Mouse (Mus musculus): ENCODE results near the gene Ankrd65. TPM values are rescaled to one million over a fixed set of nuclear protein-coding genes. Genes with fewer than 3 reads are reported as not detected.

The Ankrd65 gene
- polyA plus RNA-seq, 1 experiment = not detected

- Histone ChIP-seq H3K36me3 (ENCODE audit: control insufficient read depth, insufficient read depth) (peaks cover 7% of the 10 kb centered on the region), H3K4me3 (peak within 1 kb of the TSS; percentile 70), H3K27me3 (ENCODE audit: control insufficient read depth, insufficient read depth, insufficient read length) (no peaks in the 10 kb centered on the region), H3K79me2 (ENCODE audit: control insufficient read depth, insufficient read depth) (peaks cover 42% of the 10 kb centered on the region), H3ac (ENCODE audit: control insufficient read depth, insufficient read length) (peak within 1 kb of the TSS; percentile 76), H3K4me2 (ENCODE audit: low read depth) (peak within 1 kb of the TSS; percentile 90)
- TF ChIP-seq USF1 (IDR thresholded peaks at IDR 0.05; ENCODE audit: low read depth) = no peak
- peak; percentile 96 for TF ChIP-seq POLR2A (IDR thresholded peaks at IDR 0.05; ENCODE audit: insufficient read length, low read depth)
- peak; percentile 33 for TF ChIP-seq MAX (IDR thresholded peaks at IDR 0.05; ENCODE audit: low read depth)
- TF ChIP-seq POLR2AphosphoS2 (IDR thresholded peaks at IDR 0.05; ENCODE audit: insufficient read length, low read depth) = peak; percentile 96
- TF ChIP-seq SRF (IDR thresholded peaks at IDR 0.05; ENCODE audit: control insufficient read depth, insufficient read length, low read depth) = peak; percentile 30
- peak in 1 of 3 experiments; percentile 8 for TF ChIP-seq MYOG (IDR thresholded peaks at IDR 0.05; ENCODE audit: control insufficient read depth in 1 of 3, insufficient read depth in 1 of 3, insufficient read length in 2 of 3, low read depth in 2 of 3)
- TF ChIP-seq E2F4 (IDR thresholded peaks at IDR 0.05; ENCODE audit: insufficient read depth) = no peak
- TF ChIP-seq CEBPB (IDR thresholded peaks at IDR 0.05; ENCODE audit: insufficient read depth, poor library complexity, severe bottlenecking) = no peak
- no peak for TF ChIP-seq REST (IDR thresholded peaks at IDR 0.05; ENCODE audit: insufficient read depth, insufficient read length)
These were observed 29.5 kb upstream of the Ankrd65 start, which contains the start of gene Atad3a for GRCm38 (mm10) chr4:155760613-155761355. TSS of gene Atad3a (minus strand) at chr4:155761093.

- TF ChIP-seq TCF3 (IDR thresholded peaks at IDR 0.05; ENCODE audit: insufficient read length, low read depth) (no peak), SRF (IDR thresholded peaks at IDR 0.05; ENCODE audit: control insufficient read depth, insufficient read length, low read depth) (no peak), POLR2AphosphoS2 (IDR thresholded peaks at IDR 0.05; ENCODE audit: insufficient read length, low read depth) (no peak)
- H3ac ChIP-seq (ENCODE audit: control insufficient read depth, insufficient read length) = peak overlapping the region; percentile 76
These were observed 28.7 kb upstream of the Ankrd65 start for GRCm38 (mm10) chr4:155761356-155762099.

GRCm38 (mm10) chr4:155762357-155762756 lies 27.9 kb upstream of the Ankrd65 start:
- peak overlapping the region; percentile 77 for H3K4me2 ChIP-seq (ENCODE audit: low read depth)
- no peak overlapping the region for H3ac ChIP-seq (ENCODE audit: control insufficient read depth, insufficient read length)
- no peak for TF ChIP-seq E2F4 (IDR thresholded peaks at IDR 0.05; ENCODE audit: insufficient read depth)
- TF ChIP-seq CEBPB (IDR thresholded peaks at IDR 0.05; ENCODE audit: insufficient read depth, poor library complexity, severe bottlenecking) = no peak
- TF ChIP-seq REST (IDR thresholded peaks at IDR 0.05; ENCODE audit: insufficient read depth, insufficient read length) = no peak
- peaks cover 35% of the 10 kb centered on the region for H3K79me2 ChIP-seq (ENCODE audit: control insufficient read depth, insufficient read depth)
- H3K4me3 ChIP-seq = peak overlapping the region; percentile 70
- no peaks in the 10 kb centered on the region for H3K27me3 ChIP-seq (ENCODE audit: control insufficient read depth, insufficient read depth, insufficient read length)
- H3K36me3 ChIP-seq (ENCODE audit: control insufficient read depth, insufficient read depth) = no peaks in the 10 kb centered on the region

More at GRCm38 (mm10) chr4:155761356-155762099, 28.7 kb upstream of the Ankrd65 start:
- Histone ChIP-seq H3K36me3 (ENCODE audit: control insufficient read depth, insufficient read depth) (peaks cover under 1% of the 10 kb centered on the region), H3K4me2 (ENCODE audit: low read depth) (peak overlapping the region; percentile 77), H3K4me3 (peak overlapping the region; percentile 70), H3K79me2 (ENCODE audit: control insufficient read depth, insufficient read depth) (peaks cover 42% of the 10 kb centered on the region), H3K27me3 (ENCODE audit: control insufficient read depth, insufficient read depth, insufficient read length) (no peaks in the 10 kb centered on the region)

- H3K4me2 ChIP-seq (ENCODE audit: low read depth) = peak overlapping the region; percentile 98
- H3K4me3 ChIP-seq = peak overlapping the region; percentile 42
- H3K79me2 ChIP-seq (ENCODE audit: control insufficient read depth, insufficient read depth) = no peaks in the 10 kb centered on the region
- H3ac ChIP-seq (ENCODE audit: control insufficient read depth, insufficient read length) = peak overlapping the region; percentile 10
- H3K27me3 ChIP-seq (ENCODE audit: control insufficient read depth, insufficient read depth, insufficient read length) = no peaks in the 10 kb centered on the region
- TF ChIP-seq MYOG (IDR thresholded peaks at IDR 0.05; ENCODE audit: control insufficient read depth in 1 of 3, insufficient read depth in 1 of 3, insufficient read length in 2 of 3, low read depth in 2 of 3) = no peak
- no peak for TF ChIP-seq E2F4 (IDR thresholded peaks at IDR 0.05; ENCODE audit: insufficient read depth)
- TF ChIP-seq MYOD1 (IDR thresholded peaks at IDR 0.05; ENCODE audit: control insufficient read depth in 1 of 3, insufficient read length in 2 of 3, low read depth in 2 of 3) = no peak
- no peaks in the 10 kb centered on the region for H3K36me3 ChIP-seq (ENCODE audit: control insufficient read depth, insufficient read depth)
These were observed 20.8 kb upstream of the Ankrd65 start for GRCm38 (mm10) chr4:155769496-155769879.

- TF ChIP-seq USF1 (IDR thresholded peaks at IDR 0.05; ENCODE audit: low read depth) (no peak), TCF3 (IDR thresholded peaks at IDR 0.05; ENCODE audit: insufficient read length, low read depth) (no peak), POLR2A (IDR thresholded peaks at IDR 0.05; ENCODE audit: insufficient read length, low read depth) (peak; percentile 79), MYOD1 (IDR thresholded peaks at IDR 0.05; ENCODE audit: control insufficient read depth in 1 of 3, insufficient read length in 2 of 3, low read depth in 2 of 3) (peak in 1 of 3 experiments; percentile 14), MAX (IDR thresholded peaks at IDR 0.05; ENCODE audit: low read depth) (no peak), E2F4 (IDR thresholded peaks at IDR 0.05; ENCODE audit: insufficient read depth) (no peak), CEBPB (IDR thresholded peaks at IDR 0.05; ENCODE audit: insufficient read depth, poor library complexity, severe bottlenecking) (no peak), TCF12 (IDR thresholded peaks at IDR 0.05; ENCODE audit: insufficient read depth, poor library complexity, severe bottlenecking) (no peak), MYOG (IDR thresholded peaks at IDR 0.05; ENCODE audit: control insufficient read depth in 1 of 3, insufficient read depth in 1 of 3, insufficient read length in 2 of 3, low read depth in 2 of 3) (peak in 1 of 3 experiments; percentile 10), REST (IDR thresholded peaks at IDR 0.05; ENCODE audit: insufficient read depth, insufficient read length) (no peak), SRF (IDR thresholded peaks at IDR 0.05; ENCODE audit: control insufficient read depth, insufficient read length, low read depth) (no peak), POLR2AphosphoS2 (IDR thresholded peaks at IDR 0.05; ENCODE audit: insufficient read length, low read depth) (peak; percentile 86)
- Histone ChIP-seq H3K4me3 (peak overlapping the region; percentile 42), H3ac (ENCODE audit: control insufficient read depth, insufficient read length) (peak overlapping the region; percentile 10), H3K27me3 (ENCODE audit: control insufficient read depth, insufficient read depth, insufficient read length) (no peaks in the 10 kb centered on the region), H3K36me3 (ENCODE audit: control insufficient read depth, insufficient read depth) (no peaks in the 10 kb centered on the region), H3K79me2 (ENCODE audit: control insufficient read depth, insufficient read depth) (no peaks in the 10 kb centered on the region), H3K4me2 (ENCODE audit: low read depth) (peak overlapping the region; percentile 98)
These were observed 20.2 kb upstream of the Ankrd65 start for GRCm38 (mm10) chr4:155769880-155770512.
